Mouse (Mus musculus): ENCODE data around the gene Mllt3. TPM values are rescaled to one million over a fixed set of nuclear protein-coding genes. Genes with fewer than 3 reads are reported as not detected.
A peak's percentile ranks its signal among the peaks of the same experiment; 100 is the strongest.

Gene Mllt3
- polyA plus RNA-seq, 1 experiment from 2014 or later = 116 TPM

DNA sequence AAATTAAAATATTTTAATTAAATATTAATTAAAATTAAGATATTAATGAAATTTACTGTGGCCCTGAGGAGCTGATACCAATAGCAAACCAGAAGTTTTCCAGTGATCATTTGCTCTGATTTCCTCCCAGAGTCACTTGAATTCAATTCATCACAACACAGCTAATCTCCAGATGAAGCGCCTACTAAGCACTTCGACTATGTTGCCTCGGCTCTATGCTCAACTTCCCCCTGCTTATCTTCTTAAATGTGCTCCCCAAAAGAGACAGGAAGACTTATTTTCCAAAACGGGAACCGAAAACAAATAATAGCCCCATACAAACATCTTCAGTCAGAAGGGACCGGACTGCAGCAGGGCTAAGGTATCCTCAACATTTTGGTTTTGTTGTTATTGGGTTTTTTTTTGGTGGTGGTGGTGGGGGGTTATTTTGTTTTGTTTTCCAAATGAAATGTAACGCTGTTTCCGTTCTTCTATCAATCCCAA, 90.2 kb downstream of the Mllt3 start:
- 82% methylated on average over 8 of the region's 8 CpGs for WGBS
- no peak for ATAC-seq

GRCm38 (mm10) chr4:87939474-87940154, 93.5 kb downstream of the Mllt3 start:
- H3K9ac ChIP-seq = no peak overlapping the region
- no peak overlapping the region for H3K27ac ChIP-seq
- no peak for ATAC-seq
- H3K27me3 ChIP-seq = no peaks in the 10 kb centered on the region
- H3K4me2 ChIP-seq = no peak overlapping the region
- no peaks in the 10 kb centered on the region for H3K36me3 ChIP-seq (ENCODE audit: poor library complexity, severe bottlenecking)
- H3K4me1 ChIP-seq = peaks cover 22% of the 10 kb centered on the region
- no peak overlapping the region for H3K4me3 ChIP-seq
- H3K9me3 ChIP-seq (replicated peaks) = no peaks in the 10 kb centered on the region
- WGBS = 91% methylated on average over 7 of the region's 7 CpGs

More for the DNA sequence above, 90.2 kb downstream of the Mllt3 start:
- Histone ChIP-seq H3K36me3 (ENCODE audit: poor library complexity, severe bottlenecking) (no peaks in the 10 kb centered on the region), H3K9ac (no peak overlapping the region), H3K4me3 (no peak overlapping the region), H3K27ac (no peak overlapping the region), H3K4me2 (no peak overlapping the region), H3K27me3 (no peaks in the 10 kb centered on the region), H3K4me1 (peaks cover 22% of the 10 kb centered on the region), H3K9me3 (replicated peaks) (no peaks in the 10 kb centered on the region)

DNA sequence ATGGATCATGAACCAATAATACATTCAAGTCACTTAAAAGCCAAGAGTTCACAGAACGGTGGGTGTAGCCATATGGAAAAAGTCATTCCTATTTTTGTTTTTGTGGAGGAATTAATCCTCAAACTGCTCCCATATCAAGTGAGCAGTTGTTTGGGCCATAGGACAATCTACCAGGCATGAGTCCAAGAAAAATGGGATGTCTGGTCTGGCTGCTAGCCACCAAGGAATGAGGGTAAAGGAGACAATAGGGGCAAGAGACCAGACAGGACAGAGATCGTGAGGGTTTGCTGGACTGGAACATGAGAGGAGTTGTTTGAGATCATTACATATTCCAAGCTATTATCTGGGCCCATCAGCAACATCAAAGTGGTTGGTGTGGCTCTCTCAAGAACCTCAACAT, 96.8 kb downstream of the Mllt3 start:
- no peak overlapping the region for H3K27ac ChIP-seq
- peaks cover 25% of the 10 kb centered on the region for H3K4me1 ChIP-seq
- no peak for ATAC-seq
- WGBS = 74% methylated on average over 2 of the region's 2 CpGs
- no peaks in the 10 kb centered on the region for H3K27me3 ChIP-seq
- H3K4me2 ChIP-seq = no peak overlapping the region
- H3K4me3 ChIP-seq = no peak overlapping the region
- H3K36me3 ChIP-seq (ENCODE audit: poor library complexity, severe bottlenecking) = no peaks in the 10 kb centered on the region
- H3K9me3 ChIP-seq (replicated peaks) = no peaks in the 10 kb centered on the region
- no peak overlapping the region for H3K9ac ChIP-seq

DNA sequence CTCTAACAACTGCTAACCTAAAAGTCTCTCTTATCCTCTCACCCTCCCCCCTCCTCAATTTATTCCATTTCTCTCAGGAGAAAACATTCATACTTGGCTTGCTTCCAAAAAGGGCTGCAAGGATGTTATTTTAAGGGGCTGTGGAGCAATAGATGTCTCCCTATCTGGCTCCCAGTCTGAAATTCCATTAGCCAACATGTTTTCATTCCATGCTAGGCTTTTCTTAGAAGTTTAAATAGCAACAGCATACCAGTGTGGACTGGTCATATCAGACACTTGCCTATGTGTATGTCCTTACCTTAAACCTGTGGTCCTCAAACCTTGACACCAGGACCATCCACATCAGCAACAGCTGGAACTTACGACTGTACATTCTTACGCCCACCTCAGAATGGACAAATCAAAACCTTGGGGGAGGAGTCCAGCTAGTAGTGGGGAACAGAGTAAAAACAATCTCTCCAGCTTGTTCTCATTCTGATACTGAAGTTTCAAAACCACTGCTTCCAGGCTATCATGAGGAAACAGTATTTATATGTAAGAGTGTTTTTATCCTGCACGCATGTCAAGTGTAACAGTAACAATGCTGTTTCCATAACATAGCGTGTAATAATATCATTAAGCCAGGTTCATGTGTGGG, 99.3 kb downstream of the Mllt3 start:
- H3K4me1 ChIP-seq = peaks cover 37% of the 10 kb centered on the region
- 86% methylated on average over 4 of the region's 4 CpGs for WGBS
- H3K36me3 ChIP-seq (ENCODE audit: poor library complexity, severe bottlenecking) = no peaks in the 10 kb centered on the region
- H3K27ac ChIP-seq = no peak overlapping the region
- no peaks in the 10 kb centered on the region for H3K9me3 ChIP-seq (replicated peaks)
- no peak overlapping the region for H3K9ac ChIP-seq
- H3K27me3 ChIP-seq = no peaks in the 10 kb centered on the region
- ATAC-seq = peak; percentile 32; the same call in 1 of the 2 replicates
- no peak overlapping the region for H3K4me3 ChIP-seq
- no peak overlapping the region for H3K4me2 ChIP-seq

- H3K27ac ChIP-seq = no peak overlapping the region
- H3K9me3 ChIP-seq (replicated peaks) = no peaks in the 10 kb centered on the region
- WGBS = 95% methylated on average over 8 of the region's 8 CpGs
- no peak overlapping the region for H3K9ac ChIP-seq
- no peak overlapping the region for H3K4me3 ChIP-seq
- H3K36me3 ChIP-seq (ENCODE audit: poor library complexity, severe bottlenecking) = 0 out of 2 replicates have a peak, but pooled peaks cover 4% of the 10 kb centered on the region
- ATAC-seq = no peak
- H3K4me1 ChIP-seq = peaks cover 49% of the 10 kb centered on the region
- H3K27me3 ChIP-seq = no peaks in the 10 kb centered on the region
- no peak overlapping the region for H3K4me2 ChIP-seq
Observed at GRCm38 (mm10) chr4:87930356-87931245, 102.6 kb downstream of the Mllt3 start.

GRCm38 (mm10) chr4:87928603-87929199, 104.5 kb downstream of the Mllt3 start:
- Histone ChIP-seq H3K9ac (no peak overlapping the region), H3K9me3 (replicated peaks) (no peaks in the 10 kb centered on the region), H3K27me3 (no peaks in the 10 kb centered on the region), H3K36me3 (ENCODE audit: poor library complexity, severe bottlenecking) (0 out of 2 replicates have a peak, but pooled peaks cover 4% of the 10 kb centered on the region), H3K27ac (peak overlapping the region; percentile 76), H3K4me2 (no peak overlapping the region), H3K4me3 (no peak overlapping the region), H3K4me1 (peaks cover 38% of the 10 kb centered on the region)
- WGBS = 64% methylated on average over 3 of the region's 3 CpGs
- ATAC-seq = peak; percentile 88

DNA sequence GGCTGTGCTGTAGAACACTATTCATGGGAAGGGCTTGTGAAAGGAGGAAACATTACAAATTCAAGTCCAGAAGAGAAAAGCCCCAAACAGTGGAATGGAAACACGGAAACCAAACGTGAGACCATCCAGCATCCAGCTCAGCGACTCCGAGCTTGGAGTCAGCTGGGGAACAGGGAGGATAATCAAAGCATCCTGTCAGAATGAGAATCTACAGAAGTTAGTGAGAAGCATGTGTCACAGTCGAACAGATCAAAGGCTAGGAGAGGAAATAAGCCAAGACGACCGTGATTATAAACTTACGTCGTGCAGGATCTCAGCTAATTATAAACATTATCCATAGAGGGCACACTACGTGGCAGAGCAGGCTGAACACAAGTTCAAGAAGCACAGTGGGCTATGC, 105.8 kb downstream of the Mllt3 start:
- H3K36me3 ChIP-seq (ENCODE audit: poor library complexity, severe bottlenecking) = 0 out of 2 replicates have a peak, but pooled peaks cover 4% of the 10 kb centered on the region
- ATAC-seq = no peak
- H3K27ac ChIP-seq = peak overlapping the region; percentile 76
- H3K9me3 ChIP-seq (replicated peaks) = no peaks in the 10 kb centered on the region
- no peak overlapping the region for H3K4me2 ChIP-seq
- no peak overlapping the region for H3K4me3 ChIP-seq
- peaks cover 32% of the 10 kb centered on the region for H3K4me1 ChIP-seq
- H3K9ac ChIP-seq = no peak overlapping the region
- no peaks in the 10 kb centered on the region for H3K27me3 ChIP-seq
- WGBS = 72% methylated on average over 10 of the region's 10 CpGs

DNA sequence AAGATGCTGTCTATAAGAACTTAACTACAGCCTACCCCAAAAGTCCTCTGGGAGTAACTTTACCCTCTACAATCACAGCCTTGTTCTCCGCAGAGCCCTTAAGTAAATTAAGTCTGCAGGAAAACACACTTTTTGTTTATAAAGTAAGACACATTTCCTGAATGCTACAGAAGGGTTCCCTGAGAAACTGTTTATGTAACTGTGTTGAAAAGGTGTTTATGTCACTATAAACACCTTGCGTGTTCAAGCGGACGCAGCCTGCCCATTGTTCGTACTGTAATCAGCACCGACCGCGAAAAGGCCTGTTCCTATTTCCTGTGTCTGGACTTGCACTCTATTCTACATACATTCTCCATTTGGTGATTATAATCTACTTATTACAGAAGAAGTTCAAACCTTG, 112.5 kb downstream of the Mllt3 start:
- WGBS = 80% methylated on average over 8 of the region's 8 CpGs
- no peaks in the 10 kb centered on the region for H3K9me3 ChIP-seq (replicated peaks)
- H3K4me2 ChIP-seq = no peak overlapping the region
- no peak for ATAC-seq
- no peaks in the 10 kb centered on the region for H3K36me3 ChIP-seq (ENCODE audit: poor library complexity, severe bottlenecking)
- no peaks in the 10 kb centered on the region for H3K27me3 ChIP-seq
- H3K4me1 ChIP-seq = peaks cover 13% of the 10 kb centered on the region
- no peak overlapping the region for H3K4me3 ChIP-seq
- no peak overlapping the region for H3K9ac ChIP-seq
- no peak overlapping the region for H3K27ac ChIP-seq

DNA sequence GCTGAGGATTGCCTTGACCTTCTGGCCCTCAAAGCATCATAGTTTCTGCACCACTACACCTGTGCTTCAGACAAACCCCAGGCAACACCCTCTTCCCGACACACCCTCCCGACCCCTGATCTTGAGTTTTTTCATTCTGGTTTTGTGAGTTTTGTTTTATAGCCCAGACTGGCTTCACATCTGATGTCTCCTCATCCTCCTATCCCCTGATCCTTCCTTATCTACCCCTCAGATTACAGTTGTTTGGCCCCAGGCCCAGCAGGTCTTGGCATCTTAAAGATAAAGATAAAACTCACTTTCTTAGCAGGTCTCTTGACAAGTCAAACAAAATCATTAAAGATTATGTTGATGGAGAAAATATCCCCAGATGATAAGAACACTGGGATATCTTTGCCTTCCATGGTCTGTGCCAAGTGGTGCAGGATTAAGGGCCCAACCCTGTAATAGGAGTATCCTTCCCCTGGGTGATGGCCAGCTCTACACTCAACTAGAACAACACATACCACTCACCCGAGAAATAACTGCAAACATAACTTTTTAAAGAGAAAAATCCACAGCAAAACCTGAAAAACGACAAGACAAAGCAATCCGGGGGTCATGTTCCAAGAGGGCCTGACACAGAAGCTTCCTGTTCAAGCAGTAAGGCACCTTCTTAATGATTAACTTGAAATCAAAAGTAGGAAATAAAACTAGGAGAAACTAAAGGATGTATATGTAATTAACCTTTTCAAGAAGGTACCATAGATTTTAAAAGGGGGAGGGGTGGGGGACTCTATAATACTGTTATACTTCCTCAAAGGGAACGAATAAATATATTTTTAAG, 121.8 kb downstream of the Mllt3 start:
- ATAC-seq = no peak
- Histone ChIP-seq H3K9ac (no peak overlapping the region), H3K4me3 (no peak overlapping the region), H3K9me3 (replicated peaks) (no peaks in the 10 kb centered on the region), H3K27me3 (no peaks in the 10 kb centered on the region), H3K27ac (no peak overlapping the region), H3K4me2 (no peak overlapping the region), H3K4me1 (peaks cover 18% of the 10 kb centered on the region), H3K36me3 (ENCODE audit: poor library complexity, severe bottlenecking) (no peaks in the 10 kb centered on the region)
- WGBS = 83% methylated on average over 6 of the region's 6 CpGs

- Histone ChIP-seq H3K36me3 (ENCODE audit: poor library complexity, severe bottlenecking) (no peaks in the 10 kb centered on the region), H3K9me3 (replicated peaks) (no peaks in the 10 kb centered on the region), H3K4me2 (no peak overlapping the region), H3K4me3 (no peak overlapping the region), H3K27ac (no peak overlapping the region), H3K4me1 (peaks cover 24% of the 10 kb centered on the region), H3K27me3 (no peaks in the 10 kb centered on the region), H3K9ac (no peak overlapping the region)
- no peak for ATAC-seq
- WGBS = 85% methylated on average over 6 of the region's 6 CpGs
Observed at GRCm38 (mm10) chr4:87905149-87905771, 127.9 kb downstream of the Mllt3 start.

GRCm38 (mm10) chr4:87904722-87905121, 128.4 kb downstream of the Mllt3 start:
- ATAC-seq = no peak
- H3K9ac ChIP-seq = no peak overlapping the region
- no peaks in the 10 kb centered on the region for H3K36me3 ChIP-seq (ENCODE audit: poor library complexity, severe bottlenecking)
- WGBS = 95% methylated on average over 1 of the region's 1 CpGs
- H3K27ac ChIP-seq = no peak overlapping the region
- no peak overlapping the region for H3K4me2 ChIP-seq
- no peak overlapping the region for H3K4me3 ChIP-seq
- H3K4me1 ChIP-seq = peaks cover 25% of the 10 kb centered on the region
- H3K27me3 ChIP-seq = no peaks in the 10 kb centered on the region
- no peaks in the 10 kb centered on the region for H3K9me3 ChIP-seq (replicated peaks)
